Mouse (Mus musculus) embryonic facial prominence, embryonic 13.5 days (tissue): ENCODE measurements around the gene Lsm2. TPM values are rescaled to one million over a fixed set of nuclear protein-coding genes. Genes with fewer than 3 reads are reported as not detected.

Source experiments
- ATAC-seq: fragments of 200-750 bp; cut with Nextera tagmentation; 2 replicates; pipeline ENCODE4 v1.8.0; 2017; ENCODE audit warnings: low read depth; ENCODE audit not compliant: insufficient number of reproducible peaks, insufficient read depth, low FRiP score, low TSS enrichment
- H3K27ac ChIP-seq: fragments of 300-500 bp; sonication (generic); 2 replicates; pipeline ENCODE4 v1.5.1; 2015; ENCODE audit warnings: moderate library complexity, mild to moderate bottlenecking, inconsistent platforms
- H3K27me3 ChIP-seq: fragments of 300-500 bp; sonication (generic); 2 replicates; pipeline ENCODE4 v1.6.1; 2015; ENCODE audit warnings: mild to moderate bottlenecking, inconsistent platforms
- H3K36me3 ChIP-seq: fragments of 300-500 bp; sonication (generic); 2 replicates; pipeline ENCODE4 v1.6.1; 2015; ENCODE audit warnings: mild to moderate bottlenecking, inconsistent platforms
- H3K4me1 ChIP-seq: fragments of 300-500 bp; sonication (generic); 2 replicates; pipeline ENCODE4 v1.6.1; 2015; ENCODE audit warnings: inconsistent platforms
- H3K4me2 ChIP-seq: fragments of 300-500 bp; sonication (generic); 2 replicates; pipeline ENCODE4 v1.6.1; 2015; ENCODE audit warnings: moderate library complexity, mild to moderate bottlenecking, inconsistent platforms
- H3K4me3 ChIP-seq: fragments of 300-500 bp; sonication (generic); 2 replicates; pipeline ENCODE4 v1.5.1; 2015; ENCODE audit warnings: mild to moderate bottlenecking, inconsistent platforms
- H3K9ac ChIP-seq: fragments of 300-500 bp; sonication (generic); 2 replicates; pipeline ENCODE4 v1.6.1; 2015; ENCODE audit warnings: mild to moderate bottlenecking, inconsistent platforms
- H3K9me3 ChIP-seq: fragments of 300-500 bp; sonication (generic); 2 replicates; pipeline ENCODE4 v1.6.1; 2016; ENCODE audit warnings: inconsistent platforms
- WGBS: fragments of 180-500 bp; shearing (Covaris S2); methylation state at CpG from one replicate; pipeline ENCODE4 v1.1.7; 2015; ENCODE audit warnings: mixed read lengths; 5-methylcytosine and 5-hydroxymethylcytosine counted together
- polyA plus RNA-seq: library from polyadenylated mRNA; unstranded; fragments of >200 nt; fragmentation: Nextera tagmentation; extraction: Ambion mirVana; gene quantifications from 2 replicates; pipeline ENCODE4 v1.2.1, GENCODE M21; 2015

Lsm2 gene
- polyA plus RNA-seq, 1 experiment from 2014 or later, result 227 TPM

- Histone ChIP-seq H3K9ac (no peak overlapping the region; the same call in 1 of the 2 replicates), H3K27me3 (no peaks in the 10 kb centered on the region), H3K4me1 (peaks cover 20% of the 10 kb centered on the region), H3K9me3 (no peaks in the 10 kb centered on the region), H3K27ac (peak overlapping the region; percentile 44; the same call in 1 of the 2 replicates), H3K4me3 (no peak overlapping the region), H3K4me2 (no peak overlapping the region), H3K36me3 (peaks cover 59% of the 10 kb centered on the region)
- ATAC-seq, result no peak
- WGBS, result 79% methylated on average over 10 of the region's 10 CpGs
Measured at GRCm38 (mm10) chr17:35016791-35017705, 35.4 kb downstream of the Lsm2 start.

- H3K9ac ChIP-seq, result no peak overlapping the region
- WGBS, result 75% methylated on average over 14 of the region's 14 CpGs
- H3K4me3 ChIP-seq, result no peak overlapping the region
- no peaks in the 10 kb centered on the region for H3K9me3 ChIP-seq
- no peak overlapping the region for H3K27ac ChIP-seq
- ATAC-seq, result no peak
- no peaks in the 10 kb centered on the region for H3K27me3 ChIP-seq
- H3K36me3 ChIP-seq, result peaks cover 53% of the 10 kb centered on the region
- peaks cover 20% of the 10 kb centered on the region for H3K4me1 ChIP-seq
- no peak overlapping the region for H3K4me2 ChIP-seq
Measured at GRCm38 (mm10) chr17:35017706-35018030, 36.0 kb downstream of the Lsm2 start.

GRCm38 (mm10) chr17:35018171-35018570 lies 36.5 kb downstream of the Lsm2 start:
- H3K4me1 ChIP-seq, result peaks cover 20% of the 10 kb centered on the region
- H3K27ac ChIP-seq, result no peak overlapping the region
- no peaks in the 10 kb centered on the region for H3K27me3 ChIP-seq
- WGBS, result 82% methylated on average over 3 of the region's 3 CpGs
- no peak for ATAC-seq
- no peaks in the 10 kb centered on the region for H3K9me3 ChIP-seq
- H3K36me3 ChIP-seq, result peaks cover 48% of the 10 kb centered on the region
- H3K9ac ChIP-seq, result no peak overlapping the region
- H3K4me3 ChIP-seq, result no peak overlapping the region
- no peak overlapping the region for H3K4me2 ChIP-seq

- H3K4me2 ChIP-seq, result no peak overlapping the region
- no peak for ATAC-seq
- H3K4me1 ChIP-seq, result peaks cover 29% of the 10 kb centered on the region
- H3K27me3 ChIP-seq, result no peaks in the 10 kb centered on the region
- no peak overlapping the region for H3K9ac ChIP-seq
- H3K9me3 ChIP-seq, result no peaks in the 10 kb centered on the region
- H3K4me3 ChIP-seq, result no peak overlapping the region
- H3K36me3 ChIP-seq, result peaks cover 31% of the 10 kb centered on the region
- WGBS, result 71% methylated on average over 11 of the region's 11 CpGs
- H3K27ac ChIP-seq, result no peak overlapping the region
Measured at GRCm38 (mm10) chr17:35019894-35020293, 38.2 kb downstream of the Lsm2 start.

- Histone ChIP-seq H3K9me3 (no peaks in the 10 kb centered on the region), H3K4me3 (no peak overlapping the region), H3K4me1 (peaks cover 30% of the 10 kb centered on the region), H3K27me3 (no peaks in the 10 kb centered on the region), H3K36me3 (peaks cover 24% of the 10 kb centered on the region), H3K9ac (0 out of 2 replicates have a peak overlapping the region, but pooled peaks have one; percentile 47), H3K27ac (no peak overlapping the region), H3K4me2 (no peak overlapping the region)
- no peak for ATAC-seq
- 83% methylated on average over 8 of the region's 8 CpGs for WGBS
Measured at GRCm38 (mm10) chr17:35020551-35020950, 38.9 kb downstream of the Lsm2 start.

GRCm38 (mm10) chr17:35021163-35021808 lies 39.6 kb downstream of the Lsm2 start:
- H3K4me3 ChIP-seq, result no peak overlapping the region
- no peaks in the 10 kb centered on the region for H3K9me3 ChIP-seq
- no peak overlapping the region for H3K27ac ChIP-seq
- WGBS, result 6% methylated on average over 17 of the region's 17 CpGs
- peaks cover 34% of the 10 kb centered on the region for H3K4me1 ChIP-seq
- ATAC-seq, result no peak
- peak overlapping the region; percentile 42 for H3K4me2 ChIP-seq
- H3K27me3 ChIP-seq, result no peaks in the 10 kb centered on the region
- peaks cover 17% of the 10 kb centered on the region for H3K36me3 ChIP-seq
- H3K9ac ChIP-seq, result peak overlapping the region; percentile 47; the same call in 1 of the 2 replicates

- H3K4me3 ChIP-seq, result no peak overlapping the region
- H3K9me3 ChIP-seq, result no peaks in the 10 kb centered on the region
- no peak for ATAC-seq
- no peaks in the 10 kb centered on the region for H3K27me3 ChIP-seq
- no peak overlapping the region for H3K4me2 ChIP-seq
- H3K27ac ChIP-seq, result peak overlapping the region; percentile 28; the same call in 1 of the 2 replicates
- peaks cover 10% of the 10 kb centered on the region for H3K36me3 ChIP-seq
- peaks cover 34% of the 10 kb centered on the region for H3K4me1 ChIP-seq
- WGBS, result 67% methylated on average over 6 of the region's 6 CpGs
- H3K9ac ChIP-seq, result no peak overlapping the region
Measured at GRCm38 (mm10) chr17:35021842-35022477, 40.3 kb downstream of the Lsm2 start.

- H3K4me1 ChIP-seq, result peaks cover 39% of the 10 kb centered on the region
- no peaks in the 10 kb centered on the region for H3K9me3 ChIP-seq
- 91% methylated on average over 8 of the region's 8 CpGs for WGBS
Measured at GRCm38 (mm10) chr17:35022541-35023060, 40.9 kb downstream of the Lsm2 start.

GRCm38 (mm10) chr17:35023221-35023620 lies 41.6 kb downstream of the Lsm2 start:
- H3K27ac ChIP-seq, result no peak overlapping the region
- ATAC-seq, result no peak
- no peak overlapping the region for H3K4me3 ChIP-seq
- 0 out of 2 replicates have a peak overlapping the region, but pooled peaks have one; percentile 49 for H3K9ac ChIP-seq
- H3K4me1 ChIP-seq, result peaks cover 42% of the 10 kb centered on the region
- H3K36me3 ChIP-seq, result 0 out of 2 replicates have a peak, but pooled peaks cover 4% of the 10 kb centered on the region
- H3K4me2 ChIP-seq, result no peak overlapping the region
- H3K27me3 ChIP-seq, result no peaks in the 10 kb centered on the region
- no peaks in the 10 kb centered on the region for H3K9me3 ChIP-seq
- 76% methylated on average over 5 of the region's 5 CpGs for WGBS

More at GRCm38 (mm10) chr17:35022541-35023060, 40.9 kb downstream of the Lsm2 start:
- Histone ChIP-seq H3K27me3 (no peaks in the 10 kb centered on the region), H3K4me2 (no peak overlapping the region), H3K36me3 (0 out of 2 replicates have a peak, but pooled peaks cover 6% of the 10 kb centered on the region), H3K9ac (no peak overlapping the region), H3K27ac (no peak overlapping the region), H3K4me3 (no peak overlapping the region)
- no peak for ATAC-seq

GRCm38 (mm10) chr17:35023756-35024155 lies 42.1 kb downstream of the Lsm2 start:
- no peaks in the 10 kb centered on the region for H3K9me3 ChIP-seq
- H3K9ac ChIP-seq, result peak overlapping the region; percentile 44; the same call in 1 of the 2 replicates
- 57% methylated on average over 4 of the region's 4 CpGs for WGBS
- H3K4me2 ChIP-seq, result no peak overlapping the region
- no peak for ATAC-seq
- H3K4me3 ChIP-seq, result no peak overlapping the region
- H3K36me3 ChIP-seq, result no peaks in the 10 kb centered on the region
- peaks cover 42% of the 10 kb centered on the region for H3K4me1 ChIP-seq
- H3K27me3 ChIP-seq, result no peaks in the 10 kb centered on the region
- no peak overlapping the region for H3K27ac ChIP-seq

- WGBS, result 72% methylated on average over 13 of the region's 13 CpGs
- Histone ChIP-seq H3K27ac (no peak overlapping the region), H3K9ac (peak overlapping the region; percentile 44; the same call in 1 of the 2 replicates), H3K36me3 (no peaks in the 10 kb centered on the region), H3K9me3 (no peaks in the 10 kb centered on the region), H3K4me3 (no peak overlapping the region), H3K4me1 (peaks cover 42% of the 10 kb centered on the region), H3K27me3 (no peaks in the 10 kb centered on the region), H3K4me2 (no peak overlapping the region)
- no peak for ATAC-seq
Measured at GRCm38 (mm10) chr17:35024261-35024660, 42.6 kb downstream of the Lsm2 start.
